Mouse (Mus musculus) MEL (cell line): ENCODE measurements around the gene Spsb2. TPM values are rescaled to one million over a fixed set of nuclear protein-coding genes. Genes with fewer than 3 reads are reported as not detected.
A peak's percentile ranks its signal among the peaks of the same experiment; 100 is the strongest.

ENCODE experiments used
- DNase-seq: peaks from one replicate; pipeline ENCODE4 v3.0.0; 2011; ENCODE audit warnings: low read depth, low spot score
- H3K27ac ChIP-seq: 2 replicates; pipeline ENCODE4 v1.5.1; 2012; ENCODE audit warnings: low read depth, mild to moderate bottlenecking, control low read depth, low read length, moderate library complexity; ENCODE audit not compliant: control insufficient read depth
- H3K27me3 ChIP-seq, 2 experiments: fragments of 150-350 bp in 1 of 2; sonication (generic) in 1 of 2; 2 replicates each; pipeline ENCODE4 v1.6.1; 2012; ENCODE audit warnings: low read length in 2 of 2, mild to moderate bottlenecking in 2 of 2, improper control_type of control experiment in 1 of 2, moderate library complexity in 1 of 2; ENCODE audit not compliant: insufficient read depth in 2 of 2, control insufficient read depth in 1 of 2
- H3K36me3 ChIP-seq, 2 experiments: 2 replicates each; pipeline ENCODE4 v1.6.1; 2012 to 2014; ENCODE audit warnings: low read length in 2 of 2, improper control_type of control experiment in 1 of 2, inconsistent platforms in 1 of 2, mild to moderate bottlenecking in 1 of 2; ENCODE audit not compliant: insufficient read depth in 2 of 2, control insufficient read depth in 1 of 2
- H3K4me1 ChIP-seq, 2 experiments: fragments of 150-350 bp in 1 of 2; sonication (generic) in 1 of 2; 2 replicates each; pipeline ENCODE4 v1.6.1; 2012; ENCODE audit warnings: low read length in 2 of 2, improper control_type of control experiment in 1 of 2, mild to moderate bottlenecking in 1 of 2; ENCODE audit not compliant: insufficient read depth in 2 of 2, control insufficient read depth in 1 of 2
- H3K4me3 ChIP-seq, 2 experiments: fragments of 150-350 bp in 1 of 2; sonication (generic) in 1 of 2; 2 replicates each; pipeline ENCODE4 v1.5.1; 2012; ENCODE audit warnings: low read depth in 2 of 2, low read length in 2 of 2, mild to moderate bottlenecking in 2 of 2, moderate library complexity in 2 of 2, control low read depth in 1 of 2, improper control_type of control experiment in 1 of 2; ENCODE audit not compliant: control insufficient read depth in 1 of 2, insufficient read depth in 1 of 2
- H3K79me2 ChIP-seq: 2 replicates; pipeline ENCODE4 v1.6.1; 2012; ENCODE audit warnings: mild to moderate bottlenecking, low read length, moderate library complexity; ENCODE audit not compliant: control insufficient read depth, poor library complexity, insufficient read depth
- H3K9ac ChIP-seq: 2 replicates; pipeline ENCODE4 v1.6.1; 2012; ENCODE audit warnings: low read depth, mild to moderate bottlenecking, control low read depth, low read length, moderate library complexity; ENCODE audit not compliant: control insufficient read depth, poor library complexity, severe bottlenecking
- H3K9me3 ChIP-seq: fragments of 150-350 bp; sonication (generic); replicated peaks from 2 replicates; pipeline ENCODE4 v1.6.1; 2012; ENCODE audit warnings: mild to moderate bottlenecking, low read length, improper control_type of control experiment, moderate library complexity; ENCODE audit not compliant: insufficient read depth
- E2F4 ChIP-seq: IDR thresholded peaks from 2 replicates; pipeline ENCODE4 v1.6.1; 2011; ENCODE audit warnings: low read depth, low read length, improper control_type of control experiment, borderline replicate concordance
- ELF1 ChIP-seq: IDR thresholded peaks from 2 replicates; pipeline ENCODE4 v1.6.1; 2014; ENCODE audit warnings: low read depth, mild to moderate bottlenecking, inconsistent platforms, low read length, improper control_type of control experiment, moderate library complexity
- EP300 ChIP-seq, 2 experiments: IDR thresholded peaks; 2 replicates each; pipeline ENCODE4 v1.6.1; 2011; ENCODE audit warnings: improper control_type of control experiment in 2 of 2, low read length in 2 of 2, low read depth in 1 of 2, mild to moderate bottlenecking in 1 of 2
- GABPA ChIP-seq: IDR thresholded peaks from 2 replicates; pipeline ENCODE4 v1.6.1; 2012; ENCODE audit warnings: low read depth, mild to moderate bottlenecking, inconsistent platforms, low read length, improper control_type of control experiment, moderate library complexity
- GATA1 ChIP-seq: IDR thresholded peaks from 2 replicates; pipeline ENCODE4 v1.6.1; 2011; ENCODE audit warnings: low read depth, low read length, improper control_type of control experiment
- HCFC1 ChIP-seq: IDR thresholded peaks from 2 replicates; pipeline ENCODE4 v1.6.1; 2012; ENCODE audit warnings: low read depth, mild to moderate bottlenecking, inconsistent platforms, low read length, improper control_type of control experiment, moderate library complexity
- JUND ChIP-seq: IDR thresholded peaks from 2 replicates; pipeline ENCODE4 v1.6.1; 2011; ENCODE audit warnings: low read depth, mild to moderate bottlenecking, improper control_type of control experiment, low read length
- MXI1 ChIP-seq: IDR thresholded peaks from 2 replicates; pipeline ENCODE4 v1.6.1; 2011; ENCODE audit warnings: mild to moderate bottlenecking, low read depth, low read length, improper control_type of control experiment
- MYC ChIP-seq: IDR thresholded peaks from 2 replicates; pipeline ENCODE4 v1.6.1; 2011; ENCODE audit warnings: low read depth, mild to moderate bottlenecking, low read length, improper control_type of control experiment, moderate library complexity
- POLR2AphosphoS5 ChIP-seq: IDR thresholded peaks from 2 replicates; pipeline ENCODE4 v1.6.1; 2012; ENCODE audit warnings: low read depth, borderline replicate concordance, mild to moderate bottlenecking, inconsistent platforms, low read length, moderate library complexity, mixed read lengths
- SIN3A ChIP-seq: IDR thresholded peaks from 2 replicates; pipeline ENCODE4 v1.6.1; 2012; ENCODE audit warnings: low read length, improper control_type of control experiment, inconsistent platforms
- TAL1 ChIP-seq: IDR thresholded peaks from 2 replicates; pipeline ENCODE4 v1.6.1; 2012; ENCODE audit warnings: mild to moderate bottlenecking, inconsistent platforms, low read length, moderate library complexity, mixed read lengths
- TBP ChIP-seq: IDR thresholded peaks from 2 replicates; pipeline ENCODE4 v1.8.0; 2011; ENCODE audit warnings: low read depth, low read length, improper control_type of control experiment
- USF1 ChIP-seq: IDR thresholded peaks from 2 replicates; pipeline ENCODE4 v1.6.1; 2014; ENCODE audit warnings: low read depth, mild to moderate bottlenecking, inconsistent platforms, low read length, improper control_type of control experiment, moderate library complexity
- ZKSCAN1 ChIP-seq: IDR thresholded peaks from 2 replicates; pipeline ENCODE4 v1.6.1; 2012; ENCODE audit warnings: low read depth, mild to moderate bottlenecking, inconsistent platforms, low read length, improper control_type of control experiment, moderate library complexity
- polyA plus RNA-seq, 2 experiments: library from polyadenylated mRNA; stranded (reverse) in 1 of 2; unstranded in 1 of 2; fragments of >175 nt in 1 of 2; fragments of >200 nt in 1 of 2; gene quantifications; 2 replicates each; pipeline versions ENCODE4 v1.2.1 to v1.2.4; 2012; ENCODE audit warnings: low replicate concordance in 2 of 2, low read depth in 1 of 2; ENCODE audit not compliant: insufficient read length in 2 of 2, insufficient read depth in 1 of 2, missing spikeins in 1 of 2
- total RNA-seq: library from RNA; depleted of rRNA; stranded (reverse); fragments of 300-350 nt; gene quantifications from 2 replicates; pipeline ENCODE4 v1.2.3, GENCODE M21; 2012

Spsb2 gene
- total and polyA plus RNA-seq, 3 experiments: 7.3 to 7.7 TPM; not detected in 1

DNA sequence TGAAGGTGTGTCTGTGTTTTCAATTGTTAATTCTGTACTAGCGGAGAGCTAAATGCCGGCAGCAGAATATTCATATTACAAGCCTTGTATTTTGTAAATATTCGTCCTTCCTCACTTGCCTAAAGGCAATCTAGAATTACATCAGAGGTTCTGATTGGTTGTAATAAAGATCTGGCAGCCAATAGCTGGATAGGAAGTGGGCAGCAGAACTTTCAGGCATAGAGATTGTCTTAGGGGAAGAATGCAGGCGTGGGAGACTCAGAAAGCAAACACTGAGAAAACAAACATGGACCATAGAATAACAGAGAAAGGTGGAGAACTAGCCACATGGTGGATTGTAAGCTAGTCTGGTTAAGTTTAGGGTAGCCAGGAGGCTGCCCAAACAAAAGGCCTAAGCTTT is 18.3 kb upstream of the Spsb2 start:
- Histone ChIP-seq H3K4me1 (peaks cover 5 to 9% of the 10 kb centered on the region in 2 experiments), H3K36me3 (peaks cover 0 to 9% of the 10 kb centered on the region in 2 experiments; a peak in 2 of 4 replicates), H3K27ac (peak overlapping the region; percentile 16; the same call in 1 of the 2 replicates), H3K9ac (peak overlapping the region; percentile 47), H3K79me2 (no peaks in the 10 kb centered on the region; the same call in 1 of the 2 replicates), H3K27me3 (peaks cover 1 to 2% of the 10 kb centered on the region in 2 experiments; a peak in 3 of 4 replicates), H3K9me3 (no peaks in the 10 kb centered on the region)
- DNase-seq: peak; percentile 83
- TF ChIP-seq ZKSCAN1: no peak
- TF ChIP-seq MXI1: peak; percentile 46; the same call in 1 of the 2 replicates
- TF ChIP-seq TBP: 0 out of 2 replicates have a peak, but pooled peaks have one; percentile 21
- TF ChIP-seq ELF1: peak; percentile 60
- peak; percentile 21; the same call in 1 of the 2 replicates for TF ChIP-seq HCFC1
- TF ChIP-seq, all 39 proteins: peak for 4
- H3K4me3 ChIP-seq: peak overlapping the region; percentile 40 to 62

DNA sequence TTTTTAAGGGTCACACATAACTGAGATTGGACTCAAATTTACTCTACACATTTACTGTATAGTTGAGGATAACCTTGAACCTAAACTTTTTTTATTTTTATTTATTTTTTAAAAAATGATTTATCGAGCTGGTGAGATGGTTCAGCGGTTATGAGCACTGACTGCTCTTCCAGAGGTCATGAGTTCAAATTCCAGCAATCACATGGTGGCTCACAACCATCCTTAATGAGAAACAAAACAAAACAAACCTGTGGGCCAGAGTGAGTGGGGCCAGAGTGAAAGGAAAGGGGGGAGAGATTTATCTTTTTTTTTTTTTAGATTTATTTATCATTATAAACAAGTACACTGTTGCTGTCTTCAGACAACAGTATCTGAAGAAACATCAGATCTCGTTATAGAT is 16.6 kb upstream of the Spsb2 start:
- Histone ChIP-seq H3K36me3 (peaks cover 0 to 9% of the 10 kb centered on the region in 2 experiments; a peak in 2 of 4 replicates), H3K79me2 (no peaks in the 10 kb centered on the region; the same call in 1 of the 2 replicates), H3K4me3 (no peak overlapping the region), H3K27me3 (peaks cover 1 to 2% of the 10 kb centered on the region in 2 experiments; a peak in 3 of 4 replicates), H3K9me3 (no peaks in the 10 kb centered on the region), H3K9ac (no peak overlapping the region), H3K4me1 (peaks cover 5 to 9% of the 10 kb centered on the region in 2 experiments), H3K27ac (no peak overlapping the region)
- TF ChIP-seq MXI1 (no peak), E2F4 (no peak), USF1 (no peak), SIN3A (no peak), GABPA (no peak), TAL1 (no peak), GATA1 (no peak)
- no peak for DNase-seq

DNA sequence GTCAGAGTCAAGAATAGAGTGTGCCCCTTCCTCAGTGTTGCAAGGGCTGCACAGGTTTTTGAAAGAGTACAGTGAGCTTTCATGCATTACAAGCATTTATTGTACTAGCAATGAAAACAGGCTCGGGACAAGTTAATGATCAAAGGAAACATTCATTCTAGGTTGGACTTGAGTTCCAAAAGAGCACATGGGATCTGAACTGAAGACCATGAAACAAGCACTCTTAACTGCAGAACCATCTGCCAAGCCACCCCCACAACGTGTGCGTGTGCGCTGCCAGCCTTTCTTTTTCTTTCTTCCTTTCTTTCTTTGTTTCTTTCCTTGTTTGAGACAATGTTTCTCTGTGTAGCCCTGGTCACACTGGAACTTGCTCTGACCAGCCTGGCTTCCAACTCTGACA is 12.7 kb upstream of the Spsb2 start:
- Histone ChIP-seq H3K36me3 (no peaks in the 10 kb centered on the region), H3K27me3 (peaks cover 1 to 2% of the 10 kb centered on the region in 2 experiments; a peak in 3 of 4 replicates), H3K27ac (no peak overlapping the region), H3K4me1 (no peaks in the 10 kb centered on the region), H3K79me2 (no peaks in the 10 kb centered on the region), H3K4me3 (no peak overlapping the region), H3K9me3 (no peaks in the 10 kb centered on the region), H3K9ac (no peak overlapping the region)
- DNase-seq: no peak
- no peak for TF ChIP-seq USF1
- no peak for TF ChIP-seq TAL1
- TF ChIP-seq EP300 (IDR thresholded peaks at IDR 0.05; ENCODE audit: low read depth in 1 of 2, low read length in 2 of 2): no peak
- TF ChIP-seq JUND: no peak
- no peak for TF ChIP-seq MYC
- TF ChIP-seq POLR2AphosphoS5: no peak
- no peak for TF ChIP-seq MXI1
